Mouse (Mus musculus): ENCODE measurements at regions not wholly inside any gene's neighbourhood (a gene's known extent, or its start where the extent isn't known, plus 50 kb on each side); places are given as distances from the start of the nearest gene placed in this dataset.

GRCm38 (mm10) chr15:67732988-67733387 is 1232.3 kb upstream of the Lrrc6 start:
- no peak for DNase-seq (ENCODE audit: low spot score)

GRCm38 (mm10) chr15:67729492-67729891 is 1228.8 kb upstream of the Lrrc6 start:
- no peak for DNase-seq (ENCODE audit: low spot score)

- no peak for DNase-seq (ENCODE audit: low spot score)
Measured at GRCm38 (mm10) chr15:67725239-67725638, 1224.5 kb upstream of the Lrrc6 start.

- DNase-seq (ENCODE audit: low spot score), result no peak
Measured at GRCm38 (mm10) chr15:67714203-67714602, 1213.5 kb upstream of the Lrrc6 start.

- no peak for DNase-seq (ENCODE audit: low spot score)
Measured at GRCm38 (mm10) chr15:67686140-67686539, 1185.4 kb upstream of the Lrrc6 start.

- DNase-seq (ENCODE audit: low spot score), result no peak
Measured at GRCm38 (mm10) chr15:67673276-67673675, 1172.6 kb upstream of the Lrrc6 start.

DNA sequence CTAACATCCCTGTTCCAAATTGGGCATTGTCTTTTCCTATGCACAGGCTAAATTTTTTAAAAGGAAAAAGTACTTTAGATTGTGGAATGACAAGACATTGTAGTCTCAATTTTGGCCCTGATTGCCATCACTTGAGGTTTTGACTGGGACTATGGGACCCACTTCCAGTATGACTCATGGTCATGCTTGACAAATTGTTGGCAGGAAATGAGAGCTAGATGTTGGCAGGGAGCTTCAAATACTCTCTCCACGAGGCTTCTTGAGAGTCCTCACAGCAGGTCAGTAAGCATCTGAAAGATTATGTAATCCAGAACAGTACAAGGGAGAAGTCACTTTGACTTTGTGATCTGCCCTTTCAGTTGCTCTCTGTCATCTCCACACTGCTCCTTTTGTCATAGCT is 1135.4 kb upstream of the Lrrc6 start:
- DNase-seq (ENCODE audit: low spot score), result no peak

GRCm38 (mm10) chr15:67626704-67627287 is 1126.1 kb upstream of the Lrrc6 start:
- no peak for DNase-seq (ENCODE audit: low spot score)

DNA sequence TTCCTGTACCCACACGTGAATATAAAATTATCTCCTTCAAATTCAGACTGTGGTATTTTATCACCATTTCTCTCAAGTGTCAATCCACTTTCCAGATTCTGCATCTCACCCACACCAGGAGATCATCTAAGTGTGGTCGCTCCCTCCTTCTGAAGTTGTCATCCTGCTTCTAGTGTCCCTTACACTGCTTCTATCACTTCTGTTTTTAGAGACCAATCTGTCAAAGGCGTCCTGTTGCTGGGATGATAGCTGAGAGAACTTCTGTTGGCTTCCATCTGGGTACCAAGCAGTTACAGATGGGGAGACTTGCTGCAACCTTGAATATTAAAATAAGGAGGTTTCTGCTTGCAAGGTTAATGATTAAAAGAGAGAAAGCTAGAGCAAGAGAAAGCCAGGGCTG is 1111.2 kb upstream of the Lrrc6 start:
- DNase-seq (ENCODE audit: low spot score), result no peak

GRCm38 (mm10) chr15:67598426-67598825 is 1097.7 kb upstream of the Lrrc6 start:
- DNase-seq (ENCODE audit: low spot score), result no peak

- DNase-seq (ENCODE audit: low spot score), result no peak
Measured at GRCm38 (mm10) chr15:67576581-67576980, 1075.9 kb upstream of the Lrrc6 start.

DNA sequence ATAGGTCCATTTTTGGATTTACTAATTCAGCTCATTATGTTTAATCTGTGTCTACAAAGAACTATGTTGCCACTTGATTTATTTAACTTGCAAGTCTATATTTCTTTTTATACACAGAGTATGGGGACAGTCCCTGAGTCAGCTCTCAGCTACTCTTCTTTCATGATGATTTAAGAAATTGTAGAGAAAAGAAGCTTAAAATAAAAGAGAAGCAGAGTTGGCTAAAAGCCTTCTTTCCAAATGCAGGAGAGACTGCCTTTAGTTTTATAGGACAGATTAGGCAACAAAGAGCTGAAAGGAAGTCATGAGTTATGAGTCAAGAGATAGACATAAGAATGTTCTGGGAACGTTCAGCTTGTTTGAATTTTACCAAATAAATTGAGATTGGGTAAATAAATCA is 1070.9 kb upstream of the Lrrc6 start:
- no peak for DNase-seq (ENCODE audit: low spot score)

- DNase-seq (ENCODE audit: low spot score), result no peak
Measured at GRCm38 (mm10) chr15:67557304-67557703, 1056.6 kb upstream of the Lrrc6 start.

DNA sequence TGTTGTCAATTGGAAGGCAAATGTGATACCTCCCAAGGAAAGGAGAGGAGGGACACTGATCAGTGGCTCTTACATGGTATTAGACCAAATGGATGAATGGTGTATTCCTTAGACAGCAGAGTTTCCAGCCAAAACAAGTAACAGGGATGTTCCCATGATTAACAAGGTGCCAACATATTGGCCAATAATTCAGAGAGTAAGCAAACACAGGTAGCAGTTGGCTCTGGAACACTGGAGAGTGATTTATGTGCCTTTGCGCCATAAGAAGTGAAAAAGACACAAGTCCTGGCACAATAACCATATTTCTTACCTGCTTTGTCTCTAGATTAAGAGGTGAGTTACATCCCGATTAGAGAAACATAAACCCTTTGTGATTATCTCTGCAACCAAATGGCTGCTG is 1051.2 kb upstream of the Lrrc6 start:
- DNase-seq (ENCODE audit: low spot score), result no peak

GRCm38 (mm10) chr15:67546896-67547400 is 1046.2 kb upstream of the Lrrc6 start:
- no peak for DNase-seq (ENCODE audit: low spot score)

GRCm38 (mm10) chr15:67545745-67546144 is 1045.0 kb upstream of the Lrrc6 start:
- DNase-seq (ENCODE audit: low spot score), result no peak

DNA sequence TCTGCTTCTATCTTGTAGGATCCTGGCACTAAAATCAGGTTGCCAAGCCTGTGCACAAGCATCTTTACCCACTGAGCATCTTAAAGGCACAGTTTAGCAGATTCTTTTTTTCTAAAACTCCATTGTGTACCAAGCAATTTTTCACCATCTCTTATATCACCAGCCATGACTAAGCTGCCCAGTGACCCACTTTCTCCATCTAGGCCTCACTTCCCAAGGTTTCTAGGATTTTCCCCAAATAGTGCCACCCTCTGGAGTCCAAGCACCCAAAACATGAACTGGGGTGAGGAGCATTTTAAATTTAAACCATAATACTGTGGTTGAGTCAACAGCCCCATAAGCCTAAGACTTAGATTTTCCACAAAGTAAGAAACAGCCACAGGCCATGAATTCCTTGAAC is 1013.0 kb upstream of the Lrrc6 start:
- DNase-seq (ENCODE audit: low spot score), result no peak

DNA sequence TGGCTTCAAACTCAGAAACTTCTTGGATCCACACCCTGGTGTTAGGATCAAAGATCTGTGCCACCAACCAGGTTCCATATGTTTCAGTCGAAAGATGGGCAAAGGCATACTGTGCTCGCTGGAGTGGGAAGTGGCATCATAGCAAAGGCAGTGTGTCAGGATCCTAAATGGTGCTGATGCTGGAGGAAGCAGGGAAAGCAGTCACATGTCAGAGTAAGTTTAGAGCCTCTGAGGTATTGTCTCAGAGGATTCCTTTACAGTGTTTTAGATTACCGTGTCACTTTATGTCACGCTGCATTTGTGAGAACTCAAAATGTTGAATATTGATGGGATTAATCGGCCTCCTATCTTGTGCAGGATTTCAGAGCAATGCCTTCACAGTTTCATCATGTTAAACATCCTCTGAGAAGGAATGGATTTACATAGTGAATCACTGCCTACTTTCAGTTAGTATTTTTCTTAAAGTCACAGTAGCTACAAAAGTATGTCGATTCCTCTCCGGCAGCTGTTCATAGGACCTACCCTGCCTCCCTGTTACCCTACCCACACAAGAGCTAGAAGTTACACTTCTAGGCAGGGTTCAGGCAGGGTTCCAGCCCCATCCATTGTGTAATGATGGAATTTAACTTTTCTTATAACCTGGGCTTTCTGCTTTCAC is 994.4 kb upstream of the Lrrc6 start:
- DNase-seq (ENCODE audit: low spot score), result no peak

DNA sequence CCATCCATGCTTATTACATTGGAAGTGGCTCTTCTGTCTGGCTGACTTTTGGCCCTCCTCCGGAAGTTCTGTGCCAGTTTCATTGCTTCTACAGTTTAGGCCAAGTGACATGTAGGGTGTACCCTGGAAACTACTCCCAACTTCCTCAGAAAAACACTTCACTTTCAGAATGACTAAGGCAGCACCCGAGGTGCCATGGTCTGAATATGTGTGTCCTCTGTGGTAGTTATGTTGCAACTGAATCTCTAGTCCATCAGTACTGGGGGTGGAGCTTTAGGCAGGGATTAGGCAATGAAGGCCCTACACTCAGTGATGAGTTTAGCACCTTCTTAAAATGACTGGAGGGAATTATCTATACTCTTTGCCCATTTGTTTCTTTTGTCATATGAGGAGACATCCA is 981.0 kb upstream of the Lrrc6 start:
- no peak for DNase-seq (ENCODE audit: low spot score)

GRCm38 (mm10) chr15:67474325-67474724 is 973.6 kb upstream of the Lrrc6 start:
- no peak for DNase-seq (ENCODE audit: low spot score)

- DNase-seq (ENCODE audit: low spot score), result no peak
Measured at GRCm38 (mm10) chr15:67472979-67473378, 972.3 kb upstream of the Lrrc6 start.

GRCm38 (mm10) chr15:67471283-67471682 is 970.6 kb upstream of the Lrrc6 start:
- no peak for DNase-seq (ENCODE audit: low spot score)

DNA sequence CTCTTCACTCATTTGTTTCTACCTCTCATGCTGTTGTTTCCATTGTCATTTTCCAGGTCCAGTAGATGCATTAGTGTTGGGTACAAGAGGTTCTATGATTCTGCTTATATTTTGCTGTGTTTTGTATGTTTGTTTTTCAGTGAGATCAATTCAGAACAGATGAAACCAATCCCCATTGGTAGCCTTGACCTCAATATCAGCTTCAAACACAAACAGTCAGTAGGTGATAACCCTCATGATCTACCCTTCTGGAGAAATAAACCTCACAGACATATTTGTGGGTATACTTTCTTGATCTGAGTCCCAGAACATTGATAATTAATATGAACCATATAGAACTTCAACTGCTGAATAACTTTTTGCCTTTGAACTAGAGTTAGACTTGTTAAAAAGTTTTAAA is 969.3 kb upstream of the Lrrc6 start:
- no peak for DNase-seq (ENCODE audit: low spot score)

Measured in ovary, postnatal 14 days (tissue).